Mouse (Mus musculus): Measurements from ENCODE around the gene Hist1h1c.
"Not testable (repeated sequence)": the region's sequence is repeated elsewhere in the genome, so short reads cannot be mapped to it uniquely, and the experiment has no call there.

Hist1h1c gene

GRCm38 (mm10) chr13:23761871-23762821 is 23.5 kb downstream of the Hist1h1c start, which contains the start of gene Hist1h3a:
Hist1h3a (minus strand) TSS chr13:23762386.
- peak; percentile 61 to 72 for DNase-seq

- DNase-seq, result no peak
These were observed 24.6 kb downstream of the Hist1h1c start for GRCm38 (mm10) chr13:23763242-23763585.

GRCm38 (mm10) chr13:23763586-23764323 is 25.1 kb downstream of the Hist1h1c start, which contains the start of gene Hist1h1a:
Hist1h1a (plus strand) TSS chr13:23763666.
- DNase-seq, result peak; percentile 88 to 90

- no peak for DNase-seq
These were observed 25.9 kb downstream of the Hist1h1c start for GRCm38 (mm10) chr13:23764324-23765171.

- DNase-seq, result no peak
These were observed 26.5 kb downstream of the Hist1h1c start for GRCm38 (mm10) chr13:23765172-23765513.

- no peak for DNase-seq
These were observed 28.2 kb downstream of the Hist1h1c start for GRCm38 (mm10) chr13:23766772-23767171.

- no peak for DNase-seq
These were observed 30.3 kb downstream of the Hist1h1c start for GRCm38 (mm10) chr13:23768834-23769397.

GRCm38 (mm10) chr13:23769613-23770012 is 31.0 kb downstream of the Hist1h1c start, which contains the start of gene Trim38:
Trim38 (plus strand) TSS chr13:23769913.
- DNase-seq, result not testable (repeated sequence)

GRCm38 (mm10) chr13:23772561-23773313 is 34.1 kb downstream of the Hist1h1c start:
- no peak for DNase-seq

GRCm38 (mm10) chr13:23778339-23778738 is 39.7 kb downstream of the Hist1h1c start:
- no peak for DNase-seq

- DNase-seq, result no peak
These were observed 40.4 kb downstream of the Hist1h1c start for GRCm38 (mm10) chr13:23779025-23779424.
